Mouse (Mus musculus) CD4-positive helper T cell, adult 2 months (primary cell): ENCODE data around the gene Olfr985.

Experiments used
- DNase-seq: peaks from one replicate; pipeline ENCODE4 v3.0.0-alpha.2; 2012; ENCODE audit warnings: low read depth, missing footprints, low spot score

Olfr985 gene

GRCm38 (mm10) chr9:40130084-40130483 lies at the start of gene Olfr985:
Gene Olfr985 (minus strand): TSS chr9:40130184.
- no peak for DNase-seq

GRCm38 (mm10) chr9:40177017-40177416 lies 47.0 kb upstream of the Olfr985 start:
- no peak for DNase-seq

- DNase-seq = no peak
Observed at GRCm38 (mm10) chr9:40166446-40166845, 36.5 kb upstream of the Olfr985 start.

- DNase-seq = no peak
Observed at GRCm38 (mm10) chr9:40155118-40155644, 25.2 kb upstream of the Olfr985 start.

GRCm38 (mm10) chr9:40141544-40141943 lies 11.6 kb upstream of the Olfr985 start:
- DNase-seq = no peak

- DNase-seq = no peak
Observed at GRCm38 (mm10) chr9:40139484-40139883, 9.5 kb upstream of the Olfr985 start.

- DNase-seq = no peak
Observed at GRCm38 (mm10) chr9:40136987-40137688, 7.2 kb upstream of the Olfr985 start.

- no peak for DNase-seq
Observed at GRCm38 (mm10) chr9:40130556-40130955, 572 bp upstream of the Olfr985 start.

GRCm38 (mm10) chr9:40117287-40117659 lies 12.7 kb downstream of the Olfr985 start:
- no peak for DNase-seq

- DNase-seq = no peak
Observed at GRCm38 (mm10) chr9:40116645-40117286, 13.2 kb downstream of the Olfr985 start.

GRCm38 (mm10) chr9:40114106-40114505 lies 15.9 kb downstream of the Olfr985 start, which contains the start of gene Olfr984:
Gene Olfr984 (minus strand): TSS chr9:40114206.
- no peak for DNase-seq

- DNase-seq = no peak
Observed at GRCm38 (mm10) chr9:40094769-40095168, 35.2 kb downstream of the Olfr985 start.

- no peak for DNase-seq
Observed at GRCm38 (mm10) chr9:40093495-40093894, 36.5 kb downstream of the Olfr985 start, which contains the start of gene Olfr983. Gene Olfr983 (minus strand): TSS chr9:40093595.
